Mouse (Mus musculus) regulatory T cell (primary cell): ENCODE measurements at regions not wholly inside any gene's neighbourhood (a gene's known extent, or its start where the extent isn't known, plus 50 kb on each side); places are given as distances from the start of the nearest gene placed in this dataset.

Experiments
- in situ Hi-C: fragments of 300-600 bp; cut with MboI, MseI; formaldehyde crosslinking; loops from one replicate; pipeline ENCODE4 v1.15.1; 2025; ENCODE audit warnings: high pct_unique_total_duplicates

DNA sequence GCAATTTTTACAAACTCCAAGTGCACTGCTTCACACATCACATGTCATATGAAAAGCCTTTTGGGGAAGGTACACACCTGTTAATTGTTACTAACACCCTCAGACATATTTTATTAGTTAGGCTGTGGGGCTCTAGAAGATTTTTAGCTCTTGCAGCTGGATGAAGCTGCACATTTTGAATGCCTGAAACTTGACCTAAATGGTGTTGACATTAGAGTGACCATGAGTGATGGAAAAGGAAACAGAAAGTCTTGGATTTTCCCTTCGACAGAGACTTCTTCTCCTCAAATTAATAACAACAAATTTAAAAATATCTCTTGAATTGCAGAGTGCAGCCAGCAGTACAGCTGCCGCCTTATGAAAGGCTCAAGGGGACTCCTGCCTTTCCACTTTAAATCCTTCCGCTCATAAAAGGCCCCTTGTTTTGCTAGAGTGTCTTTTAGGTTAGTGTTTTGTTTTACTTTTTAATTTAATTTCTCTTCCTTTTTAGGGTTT is 259.7 kb downstream of the Trim52 start:
- in situ Hi-C loops, result no loop called here

DNA sequence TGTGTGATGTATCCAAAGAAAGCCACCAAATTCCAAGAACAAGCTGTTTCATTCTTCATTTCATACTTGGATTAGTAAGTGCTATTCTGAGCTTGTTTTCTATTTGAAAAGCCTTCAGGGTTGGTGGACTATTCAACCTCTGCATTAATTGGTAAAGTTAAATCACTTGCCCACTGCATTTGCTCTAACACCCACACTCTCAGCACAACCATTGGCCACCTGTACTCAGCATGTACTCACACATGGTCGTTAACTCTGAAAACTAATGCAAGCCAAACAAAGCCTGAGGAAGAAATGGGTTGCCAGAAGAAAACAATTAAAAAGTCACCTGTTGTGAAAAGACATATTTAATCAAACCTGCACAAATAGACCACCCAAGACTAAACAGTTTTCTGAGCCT is 267.5 kb downstream of the Trim52 start:
- in situ Hi-C loops, result no loop called here

DNA sequence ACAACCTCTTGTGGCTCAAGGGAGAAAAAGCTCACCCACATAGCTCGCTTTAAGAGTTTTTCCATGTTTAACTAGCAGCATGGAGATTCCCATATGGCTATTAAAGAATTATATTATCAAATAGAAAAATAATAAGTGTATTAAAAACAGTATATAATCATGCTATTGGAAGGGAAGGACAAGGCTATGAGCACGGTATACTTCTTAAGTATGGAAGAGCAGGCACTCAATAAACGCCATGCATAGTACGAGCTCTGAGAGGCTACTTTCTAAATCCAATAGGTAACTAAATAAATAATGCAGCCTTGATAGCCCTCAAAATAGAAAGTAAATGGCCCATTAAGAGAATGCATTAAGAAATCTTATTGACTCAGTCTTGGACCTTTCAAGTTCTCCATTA is 273.6 kb downstream of the Trim52 start:
- in situ Hi-C loops, result no loop called here

DNA sequence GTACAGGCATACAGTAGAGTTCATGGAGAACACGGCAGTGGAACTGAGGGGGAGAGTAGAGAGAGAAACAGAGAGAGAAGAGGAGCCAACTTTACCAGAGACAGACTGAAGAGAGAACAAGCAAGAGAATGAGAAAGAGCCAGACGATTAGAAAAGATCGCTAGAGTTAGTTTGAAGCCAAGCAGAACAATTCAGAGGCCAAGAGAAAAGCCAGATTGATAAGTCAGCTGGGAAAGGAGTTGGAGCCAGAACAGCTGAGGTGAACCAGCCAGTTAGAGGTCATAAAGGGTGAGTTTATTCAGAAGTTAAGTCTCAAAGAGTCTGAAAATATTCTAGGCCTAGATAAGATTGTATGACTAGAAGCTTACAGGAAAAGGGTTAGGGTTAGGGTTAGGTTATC is 281.7 kb downstream of the Trim52 start:
- in situ Hi-C loops, result no loop called here

DNA sequence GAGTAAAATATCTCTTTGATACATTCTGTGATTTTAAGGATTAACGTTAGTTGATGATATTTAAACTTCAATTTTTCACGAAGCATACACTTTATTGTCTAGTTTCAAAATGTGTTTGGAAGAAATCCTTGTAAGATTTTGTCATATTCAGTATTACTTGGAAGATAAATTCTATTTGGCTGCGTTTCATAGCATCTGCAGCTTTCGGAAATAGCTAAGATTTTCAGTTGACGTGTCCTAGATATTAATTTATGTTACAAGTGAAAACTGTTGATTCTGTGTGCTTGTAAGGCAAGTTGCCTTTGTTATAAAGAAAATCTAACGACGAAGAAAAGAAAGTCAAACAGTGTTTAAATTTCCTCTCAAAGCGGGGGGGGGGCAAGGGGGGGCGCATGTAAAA is 284.5 kb downstream of the Trim52 start:
- in situ Hi-C loops, result no loop called here

DNA sequence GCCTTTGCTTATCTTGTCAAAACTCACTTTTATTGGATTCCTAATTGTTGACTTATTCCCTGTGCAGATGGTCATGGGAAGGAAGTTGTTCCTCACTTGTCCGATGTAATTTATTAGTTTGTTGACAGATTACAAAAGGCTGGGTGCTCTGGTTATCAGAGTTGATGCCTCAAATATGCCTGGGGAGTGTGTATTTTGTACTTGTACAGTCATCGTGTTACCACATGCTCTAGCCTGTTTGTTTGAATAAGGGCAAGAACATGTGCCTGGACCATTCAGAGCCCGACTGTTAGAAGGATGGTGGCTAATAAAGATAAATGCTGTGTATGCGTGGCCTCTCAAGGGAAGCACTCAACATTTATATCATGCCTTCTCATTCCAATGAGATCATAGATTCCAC is 288.0 kb downstream of the Trim52 start:
- in situ Hi-C loops, result no loop called here

DNA sequence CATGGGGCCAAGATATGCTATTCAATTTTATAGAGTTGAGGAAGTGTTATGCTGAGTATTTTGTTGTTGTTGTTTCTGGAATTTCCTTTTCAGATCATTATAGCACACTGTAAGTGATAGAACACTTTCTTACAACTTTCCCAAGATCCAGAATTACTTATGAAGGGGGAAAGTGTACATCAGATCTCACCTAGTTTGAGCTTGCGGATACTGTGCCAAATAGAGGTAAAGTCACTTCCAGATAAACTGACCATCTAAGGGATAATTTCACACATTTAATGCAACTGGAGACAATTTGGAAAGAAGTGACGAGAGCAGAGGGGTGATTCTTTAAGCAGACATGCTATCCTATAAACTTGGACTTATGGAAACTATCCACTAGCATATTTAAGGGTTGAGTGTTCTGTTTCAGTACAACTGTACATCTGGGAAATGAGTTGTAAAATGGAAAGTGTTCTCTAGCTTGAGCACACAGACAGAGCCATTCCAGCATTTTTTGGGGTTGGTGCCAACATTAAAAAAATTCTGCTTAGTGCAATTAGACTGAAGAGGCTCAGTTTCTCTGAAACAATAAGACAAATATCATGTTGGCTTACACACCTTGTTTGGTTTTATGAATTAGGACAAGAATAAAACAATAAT is 307.0 kb downstream of the Trim52 start:
- in situ Hi-C loops, result no loop called here

DNA sequence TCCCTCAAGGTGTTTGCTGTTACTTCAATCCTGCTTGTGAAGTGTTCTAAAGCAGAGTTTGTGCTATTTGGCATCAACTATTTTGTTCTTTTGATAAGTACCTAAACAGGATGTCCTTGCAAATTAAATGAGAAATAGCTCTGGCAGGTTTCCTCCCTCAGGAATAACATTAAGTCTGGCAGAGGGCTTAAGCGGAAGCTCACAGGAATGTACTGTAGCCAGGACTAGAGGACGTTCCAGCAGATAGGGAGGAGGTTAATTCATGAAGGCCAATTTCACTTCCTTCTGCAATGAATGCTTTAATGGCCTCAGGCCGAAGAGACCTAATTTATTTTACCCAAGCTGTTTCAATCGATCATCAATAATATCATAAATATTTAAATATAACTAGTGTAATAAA is 318.7 kb downstream of the Trim52 start:
- in situ Hi-C loops, result no loop called here

DNA sequence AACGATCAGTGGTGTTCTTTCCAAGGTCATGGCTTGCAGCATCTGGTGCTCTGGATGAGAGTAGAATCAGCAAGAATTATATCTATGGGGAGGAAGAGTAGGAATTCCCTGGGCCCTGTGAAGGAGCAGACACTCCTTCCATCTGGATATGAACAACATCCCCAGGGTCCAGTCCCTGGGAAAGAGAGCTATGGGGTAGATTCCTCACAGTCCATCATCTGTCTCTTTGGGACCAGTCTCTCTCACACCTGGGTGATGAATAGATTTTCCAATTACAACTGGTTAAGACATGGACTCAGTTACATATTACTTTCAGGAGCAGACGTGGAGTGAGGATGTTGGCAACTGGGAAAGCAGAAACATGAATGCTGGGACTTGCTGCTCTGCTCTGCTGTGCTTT is 322.6 kb downstream of the Trim52 start:
- in situ Hi-C loops, result no loop called here

DNA sequence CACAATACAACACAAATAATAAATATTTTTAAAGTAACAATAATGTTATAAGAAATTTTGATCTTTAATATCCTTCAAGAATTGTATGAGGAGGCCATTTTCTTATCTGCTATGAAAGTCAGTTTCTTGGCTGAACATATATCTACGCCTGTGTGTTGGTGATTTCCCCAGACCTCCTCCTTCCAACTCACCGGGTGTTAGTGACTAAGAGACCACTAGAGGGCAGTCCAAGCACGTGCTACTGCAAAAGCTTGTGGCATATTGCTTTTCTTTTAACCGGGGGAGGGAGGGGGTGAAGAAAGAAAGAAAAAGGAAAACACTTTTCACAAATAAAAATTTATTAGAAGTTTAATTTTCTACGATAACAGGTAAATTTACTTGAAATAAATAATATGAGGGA is 333.3 kb downstream of the Trim52 start:
- in situ Hi-C loops, result no loop called here

DNA sequence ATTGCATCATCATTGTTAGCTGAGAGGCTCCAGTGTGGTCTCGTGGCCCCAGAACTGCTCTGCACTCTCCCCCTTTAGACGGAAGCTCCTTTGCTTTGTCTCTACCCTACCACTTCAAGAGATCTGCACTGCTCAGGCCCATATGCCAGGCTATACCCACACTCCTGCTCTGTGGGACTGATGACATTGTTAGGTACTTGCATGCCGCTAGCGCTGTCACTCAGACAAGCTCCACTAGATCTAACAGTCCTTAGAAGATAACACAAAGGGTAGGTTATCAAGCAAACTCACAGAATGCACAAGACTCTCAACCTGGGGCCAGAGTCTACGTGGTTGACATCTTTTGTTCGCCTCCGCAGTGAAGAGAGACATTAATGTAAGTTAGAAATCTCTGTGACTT is 383.1 kb downstream of the Trim52 start:
- in situ Hi-C loops, result no loop called here

DNA sequence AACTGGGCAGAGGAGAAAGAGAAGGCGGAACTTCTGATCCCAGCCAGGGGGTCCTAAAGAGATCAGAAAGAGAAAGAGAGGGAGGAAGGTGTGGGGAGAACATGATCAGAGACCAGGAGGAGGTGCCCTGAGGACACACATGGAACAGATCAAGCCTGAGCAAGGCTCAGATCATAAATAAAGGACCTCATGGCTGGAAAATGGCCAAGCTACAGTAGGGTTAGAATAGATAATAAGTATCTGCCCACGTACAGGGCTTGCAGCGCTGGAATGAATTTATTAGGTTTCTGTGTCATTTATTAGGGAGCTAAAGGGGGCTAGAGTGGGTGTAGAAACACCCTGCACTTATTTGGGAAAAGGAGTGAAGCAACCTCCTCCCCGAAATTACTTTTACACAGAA is 385.4 kb downstream of the Trim52 start:
- in situ Hi-C loops, result no loop called here

DNA sequence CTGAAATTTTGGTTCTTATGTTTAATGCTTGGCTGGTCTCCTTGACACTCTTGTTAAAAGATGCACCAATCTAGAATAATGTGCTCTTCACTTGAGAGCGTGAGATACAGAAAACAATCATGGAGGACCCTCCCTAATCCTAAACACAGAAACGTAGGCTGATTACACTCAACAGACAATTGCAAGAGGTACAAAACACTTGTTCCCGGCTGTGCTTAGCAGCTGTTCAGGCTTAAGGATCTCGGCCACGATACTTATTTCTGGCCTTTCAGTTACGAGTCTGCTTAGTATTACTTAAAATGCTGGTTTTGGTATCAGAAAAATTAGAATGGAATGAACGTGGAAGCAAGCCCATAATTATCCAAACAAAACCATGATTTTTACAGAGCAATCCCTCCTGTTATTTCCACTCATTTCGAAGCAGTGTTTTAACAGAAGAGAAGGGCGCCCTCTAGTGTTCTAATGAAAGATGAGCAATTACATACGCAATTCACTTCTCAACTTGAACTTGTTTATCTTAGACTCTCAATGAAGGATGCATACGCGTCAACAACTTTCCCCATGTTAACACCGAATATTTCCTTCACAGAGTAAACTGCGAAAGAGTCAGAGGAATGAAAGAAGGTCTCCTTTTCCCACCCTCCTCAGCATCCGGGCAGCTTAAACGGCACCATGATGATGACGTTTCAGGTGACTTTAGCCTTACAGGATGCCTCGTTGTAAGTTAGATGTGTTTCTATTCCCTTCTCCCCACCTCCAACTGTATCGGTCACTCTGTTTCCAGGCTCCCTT is 394.5 kb downstream of the Trim52 start:
- in situ Hi-C loops, result no loop called here

DNA sequence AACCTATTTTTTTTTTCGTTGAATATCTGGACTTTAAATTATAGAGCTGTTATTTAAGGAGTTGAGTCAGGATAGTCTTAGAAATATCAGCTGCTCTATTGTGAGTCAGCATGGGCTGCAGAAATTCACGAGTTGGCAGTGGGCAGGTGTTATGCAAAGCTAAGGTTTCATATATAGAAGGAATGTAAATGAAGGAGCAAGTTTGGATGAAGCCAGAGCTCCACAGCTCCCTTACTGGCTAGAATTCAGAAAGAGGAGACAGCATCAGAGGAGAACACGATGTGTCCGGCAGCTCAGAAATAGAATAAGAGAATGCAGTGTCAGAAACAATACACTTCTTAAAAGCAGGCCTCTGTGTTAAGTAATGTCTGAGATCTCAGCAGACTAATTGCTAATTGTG is 400.9 kb downstream of the Trim52 start:
- in situ Hi-C loops, result no loop called here

DNA sequence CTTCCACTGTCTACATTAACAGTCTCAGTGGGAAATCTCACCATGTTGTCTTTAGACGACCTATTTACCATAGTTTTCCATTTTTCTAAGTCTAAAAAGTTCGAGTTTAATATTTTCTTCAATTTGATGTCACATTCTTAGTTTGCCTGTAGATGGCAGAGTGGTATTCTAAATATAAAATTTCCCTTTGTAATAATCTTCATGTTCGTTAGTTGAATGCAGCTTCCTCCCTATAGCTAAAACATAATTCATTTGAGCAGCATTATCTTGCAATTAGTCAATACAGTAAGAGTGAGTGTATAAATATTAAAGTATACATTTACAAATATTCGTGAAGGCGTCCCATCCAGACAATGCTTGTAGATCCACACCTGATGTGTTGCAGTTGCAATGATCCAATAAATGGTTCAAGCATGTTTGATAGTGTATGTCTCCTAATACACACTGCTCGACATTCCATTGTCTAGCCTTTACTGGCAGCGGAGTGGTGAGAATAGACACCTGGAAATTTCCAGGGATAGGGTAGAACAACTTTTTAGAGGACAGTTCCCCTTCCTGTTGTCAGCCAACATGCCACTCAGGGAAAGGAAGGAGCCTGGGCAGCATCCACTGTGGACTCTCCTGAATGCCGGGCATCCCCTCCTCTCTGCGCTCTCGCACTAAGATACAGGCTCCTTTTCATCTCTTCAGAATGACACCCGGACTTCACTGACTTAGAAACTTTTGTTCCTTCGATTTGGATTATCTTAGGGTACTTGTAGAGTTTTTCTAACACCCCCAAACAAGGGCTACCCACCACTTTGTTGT is 412.8 kb downstream of the Trim52 start:
- in situ Hi-C loops, result no loop called here

DNA sequence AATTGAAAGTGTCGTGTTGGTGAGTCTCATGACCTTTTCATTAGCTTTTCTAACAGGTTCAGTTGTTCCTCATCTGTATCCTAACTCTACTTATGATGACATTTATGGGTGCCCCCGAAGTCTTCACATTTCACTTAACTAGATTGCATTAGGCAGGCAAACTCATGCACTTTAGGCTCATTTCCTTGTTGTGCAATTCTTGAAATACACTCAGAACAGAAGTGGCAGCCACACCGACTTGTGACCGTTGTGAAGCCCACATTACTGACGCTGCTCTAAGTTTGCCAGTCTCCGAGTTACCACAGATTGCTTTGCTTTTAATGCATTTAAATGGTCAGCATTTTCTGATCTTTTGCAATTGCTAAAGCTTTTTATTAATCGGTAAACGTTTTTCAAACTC is 414.8 kb downstream of the Trim52 start:
- in situ Hi-C loops, result no loop called here

DNA sequence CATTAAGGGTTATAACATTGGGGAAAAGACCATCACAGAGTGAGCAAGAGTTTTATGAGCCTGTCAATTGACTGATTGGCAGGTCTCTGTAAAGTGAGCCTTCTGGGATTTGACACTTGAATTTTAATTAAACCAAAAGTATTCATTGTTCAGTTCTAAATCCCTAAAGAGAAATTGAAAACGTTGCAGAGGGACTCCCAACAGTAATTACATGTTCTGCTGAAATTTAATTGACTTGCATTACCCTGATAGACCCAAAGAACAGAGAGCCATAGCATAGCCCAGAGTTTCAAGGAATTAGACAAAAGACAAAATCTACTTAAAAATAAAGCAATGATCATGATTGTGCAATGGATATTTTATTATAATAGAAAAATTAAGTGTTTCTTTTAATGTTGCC is 444.2 kb downstream of the Trim52 start:
- in situ Hi-C loops, result no loop called here

DNA sequence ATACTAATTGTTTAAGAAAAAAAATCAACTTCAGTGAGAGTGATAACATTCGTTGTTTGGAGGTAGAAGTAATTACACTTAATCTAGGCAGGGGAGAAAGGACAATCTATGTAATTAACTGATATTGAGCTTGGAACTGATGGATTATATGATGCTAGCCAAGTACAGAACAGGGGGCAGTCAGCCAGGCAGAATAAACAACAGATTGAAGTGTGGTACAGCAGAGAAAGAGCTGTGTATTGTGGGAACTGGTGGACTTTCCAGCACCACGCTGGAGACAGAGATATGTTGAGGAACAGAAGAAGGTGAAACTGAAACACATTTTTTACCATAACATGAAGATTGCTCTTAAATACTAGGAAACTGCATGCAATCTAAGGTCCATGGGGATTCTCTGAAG is 473.3 kb downstream of the Trim52 start:
- in situ Hi-C loops, result no loop called here

DNA sequence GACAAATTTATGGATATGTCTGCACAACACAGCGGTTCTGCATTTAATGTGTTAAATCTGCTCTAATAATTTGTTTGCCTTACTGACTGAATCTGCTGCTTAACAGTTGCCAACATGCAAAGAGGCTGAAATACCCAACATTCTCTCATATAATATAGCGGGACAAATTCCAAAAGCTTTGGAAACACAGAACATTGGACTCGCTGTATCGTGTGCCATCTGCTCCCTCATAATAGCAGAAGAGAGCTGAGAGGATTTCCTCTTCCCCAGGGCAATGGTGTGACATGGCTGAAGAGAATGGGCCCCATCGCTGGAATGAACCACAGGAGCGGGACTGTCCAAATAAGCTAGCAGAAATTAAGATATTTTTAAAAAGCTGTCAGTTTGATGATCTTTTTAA is 475.9 kb downstream of the Trim52 start:
- in situ Hi-C loops, result no loop called here

DNA sequence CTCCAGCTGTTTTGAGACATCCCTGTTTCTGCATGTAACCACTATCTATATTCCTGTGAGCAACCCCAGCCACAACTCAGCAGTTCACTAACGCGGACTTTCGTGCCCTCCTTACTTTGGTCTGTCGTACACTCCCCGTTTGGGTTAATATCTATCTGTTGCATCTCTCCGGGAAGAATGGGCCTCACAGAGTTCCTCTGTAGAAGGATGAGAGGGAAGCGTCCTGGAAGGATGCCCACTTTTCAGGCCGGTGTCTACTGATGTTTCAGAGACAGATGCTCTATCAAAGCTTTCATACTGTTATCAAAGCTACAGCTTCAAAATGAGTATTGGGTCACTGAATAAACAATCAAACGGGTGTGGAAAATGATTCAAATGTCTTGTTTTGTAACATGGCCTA is 487.4 kb downstream of the Trim52 start:
- in situ Hi-C loops, result no loop called here

DNA sequence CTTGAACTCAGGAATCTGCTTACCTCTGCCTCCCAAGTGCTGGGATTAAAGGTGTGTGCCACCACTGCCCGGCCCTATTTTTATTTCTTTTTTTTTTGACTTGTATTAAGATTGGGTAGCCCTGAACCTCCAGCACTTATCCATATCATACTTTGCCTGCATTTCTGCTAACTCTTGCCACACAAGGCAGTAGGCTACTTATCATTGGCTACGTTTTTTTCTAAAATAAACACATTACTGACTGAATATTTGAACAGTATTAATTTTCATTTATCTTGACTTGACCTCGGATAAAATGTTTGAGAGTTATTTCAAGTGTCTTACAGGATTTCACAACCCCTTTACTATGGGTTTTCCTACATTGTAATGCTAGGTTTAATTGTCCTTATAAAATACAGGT is 488.0 kb downstream of the Trim52 start:
- in situ Hi-C loops, result no loop called here

DNA sequence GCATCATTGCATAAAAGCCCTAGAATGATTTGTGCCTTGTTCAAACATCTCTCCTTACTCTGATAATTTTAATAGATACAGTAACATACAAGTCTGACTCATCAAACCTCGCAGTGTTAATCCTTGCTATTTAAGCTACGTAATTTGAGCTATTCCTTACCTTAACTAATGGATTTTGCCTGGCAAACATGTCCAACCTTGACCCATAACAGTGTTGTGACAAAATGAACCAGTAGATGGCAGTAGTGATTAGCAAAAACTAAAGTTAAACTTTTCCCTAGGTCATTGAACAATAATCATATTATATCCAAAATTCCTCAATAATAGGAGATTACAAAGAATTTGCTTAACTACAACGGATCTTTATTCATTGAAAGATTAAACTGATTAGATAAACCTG is 501.0 kb downstream of the Trim52 start:
- in situ Hi-C loops, result no loop called here
